Mouse (Mus musculus): ENCODE results near the gene Syt12. TPM values are rescaled to one million over a fixed set of nuclear protein-coding genes. Genes with fewer than 3 reads are reported as not detected.

The Syt12 gene
- polyA plus RNA-seq, 1 experiment = 41.8 TPM

DNA sequence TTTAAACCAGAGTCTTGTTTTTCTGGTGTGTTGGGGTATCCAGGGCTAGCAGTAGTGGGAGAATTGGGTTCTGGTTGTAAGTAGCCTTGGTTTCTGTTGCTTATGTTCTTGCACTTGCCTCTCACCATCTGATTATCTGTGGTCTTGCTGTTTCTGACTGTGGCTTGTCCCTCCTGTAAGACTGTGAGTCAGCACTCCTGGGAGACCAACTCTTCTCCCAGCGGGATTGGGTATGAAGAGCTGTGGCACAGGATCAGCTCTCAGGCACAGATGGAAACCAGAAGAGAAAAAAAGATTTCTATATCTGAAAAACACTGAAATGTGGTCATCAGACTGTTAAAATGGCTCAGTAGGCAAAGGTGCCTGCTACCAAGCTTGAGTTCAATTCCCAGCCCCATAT, 62.6 kb downstream of the Syt12 start:
- peaks cover 2% of the 10 kb centered on the region; the same call in 1 of the 2 replicates for H3K4me1 ChIP-seq (ENCODE audit: control insufficient read depth, insufficient read depth, insufficient read length, low read length)
- no peaks in the 10 kb centered on the region for H3K36me3 ChIP-seq (ENCODE audit: control insufficient read depth, insufficient read depth, low read length)
- no peak overlapping the region for H3K27ac ChIP-seq (ENCODE audit: insufficient read depth, low read depth, low read length)
- TF ChIP-seq CTCF (IDR thresholded peaks at IDR 0.05; ENCODE audit: extremely low read depth, insufficient read length, insufficient replicate concordance, low read depth, low read length) = no peak
- no peak for TF ChIP-seq POLR2A (IDR thresholded peaks at IDR 0.05; ENCODE audit: low read depth, low read length)
- 79% methylated on average over 1 of the region's 1 CpGs for WGBS
- H3K4me3 ChIP-seq (ENCODE audit: low read depth, low read length) = no peak overlapping the region
- no peaks in the 10 kb centered on the region for H3K27me3 ChIP-seq (ENCODE audit: control insufficient read depth, insufficient read depth, low read length)

- 32% methylated on average over 2 of the region's 2 CpGs for WGBS
- H3K4me1 ChIP-seq (ENCODE audit: control insufficient read depth, insufficient read depth, insufficient read length, low read length) = peaks cover 11% of the 10 kb centered on the region; the same call in 1 of the 2 replicates
- H3K4me3 ChIP-seq (ENCODE audit: low read depth, low read length) = no peak overlapping the region
- no peaks in the 10 kb centered on the region for H3K36me3 ChIP-seq (ENCODE audit: control insufficient read depth, insufficient read depth, low read length)
- no peaks in the 10 kb centered on the region for H3K27me3 ChIP-seq (ENCODE audit: control insufficient read depth, insufficient read depth, low read length)
- H3K27ac ChIP-seq (ENCODE audit: insufficient read depth, low read depth, low read length) = peak overlapping the region; percentile 46; the same call in 1 of the 2 replicates
- TF ChIP-seq POLR2A (IDR thresholded peaks at IDR 0.05; ENCODE audit: low read depth, low read length) (no peak), CTCF (IDR thresholded peaks at IDR 0.05; ENCODE audit: extremely low read depth, insufficient read length, insufficient replicate concordance, low read depth, low read length) (no peak)
These were observed 68.2 kb downstream of the Syt12 start for GRCm38 (mm10) chr19:4409062-4409461.

- no peak overlapping the region for H3K4me3 ChIP-seq (ENCODE audit: low read depth, low read length)
- no peaks in the 10 kb centered on the region for H3K27me3 ChIP-seq (ENCODE audit: control insufficient read depth, insufficient read depth, low read length)
- WGBS = 91% methylated on average over 2 of the region's 2 CpGs
- no peak overlapping the region for H3K27ac ChIP-seq (ENCODE audit: insufficient read depth, low read depth, low read length)
- no peaks in the 10 kb centered on the region for H3K36me3 ChIP-seq (ENCODE audit: control insufficient read depth, insufficient read depth, low read length)
- no peak for TF ChIP-seq POLR2A (IDR thresholded peaks at IDR 0.05; ENCODE audit: low read depth, low read length)
- no peak for TF ChIP-seq CTCF (IDR thresholded peaks at IDR 0.05; ENCODE audit: extremely low read depth, insufficient read length, insufficient replicate concordance, low read depth, low read length)
- H3K4me1 ChIP-seq (ENCODE audit: control insufficient read depth, insufficient read depth, insufficient read length, low read length) = peaks cover 10% of the 10 kb centered on the region; the same call in 1 of the 2 replicates
These were observed 72.4 kb downstream of the Syt12 start for GRCm38 (mm10) chr19:4404840-4405239.

DNA sequence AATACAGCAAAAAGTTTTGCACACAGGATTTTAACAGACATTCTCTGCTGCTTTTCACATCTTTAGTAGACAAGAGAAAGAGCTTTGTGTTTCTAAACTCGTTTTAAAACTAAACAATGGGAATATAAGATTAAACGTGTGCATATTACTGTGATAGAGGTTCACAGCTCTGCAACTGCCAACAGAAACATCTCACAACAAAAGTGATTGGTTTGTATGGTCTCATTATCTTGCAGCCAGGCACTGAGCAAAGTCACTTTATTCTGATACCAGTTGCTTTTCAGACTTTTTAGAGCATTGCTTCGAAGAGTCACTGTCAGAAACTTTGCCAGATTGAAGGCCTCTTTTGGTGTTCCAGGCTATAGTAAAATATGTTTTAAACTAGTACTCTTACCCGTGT, 78.3 kb downstream of the Syt12 start:
- Histone ChIP-seq H3K4me3 (ENCODE audit: low read depth, low read length) (no peak overlapping the region), H3K4me1 (ENCODE audit: control insufficient read depth, insufficient read depth, insufficient read length, low read length) (peaks cover 6% of the 10 kb centered on the region; the same call in 1 of the 2 replicates), H3K27me3 (ENCODE audit: control insufficient read depth, insufficient read depth, low read length) (no peaks in the 10 kb centered on the region), H3K36me3 (ENCODE audit: control insufficient read depth, insufficient read depth, low read length) (no peaks in the 10 kb centered on the region), H3K27ac (ENCODE audit: insufficient read depth, low read depth, low read length) (no peak overlapping the region)
- 58% methylated on average over 4 of the region's 4 CpGs for WGBS
- TF ChIP-seq CTCF (IDR thresholded peaks at IDR 0.05; ENCODE audit: extremely low read depth, insufficient read length, insufficient replicate concordance, low read depth, low read length) (no peak), POLR2A (IDR thresholded peaks at IDR 0.05; ENCODE audit: low read depth, low read length) (no peak)

DNA sequence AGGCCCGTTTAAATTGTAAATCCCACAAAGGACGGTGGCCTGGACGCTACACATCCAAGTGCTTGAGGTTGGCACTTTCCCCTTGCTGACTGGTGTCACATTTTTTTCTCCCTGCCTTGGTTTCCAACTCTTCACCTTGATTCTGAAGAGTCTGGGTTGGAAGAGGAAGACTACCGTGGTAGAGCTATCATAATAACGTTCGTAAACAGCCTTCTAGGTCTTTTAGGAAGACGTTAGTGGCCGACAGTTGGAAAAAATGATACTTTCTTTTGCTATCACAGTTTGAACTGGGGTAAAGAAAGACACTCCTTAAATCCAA, 78.7 kb downstream of the Syt12 start:
- peaks cover 6% of the 10 kb centered on the region; the same call in 1 of the 2 replicates for H3K4me1 ChIP-seq (ENCODE audit: control insufficient read depth, insufficient read depth, insufficient read length, low read length)
- no peak overlapping the region for H3K27ac ChIP-seq (ENCODE audit: insufficient read depth, low read depth, low read length)
- peaks cover 2% of the 10 kb centered on the region; the same call in 1 of the 2 replicates for H3K36me3 ChIP-seq (ENCODE audit: control insufficient read depth, insufficient read depth, low read length)
- WGBS = 65% methylated on average over 8 of the region's 8 CpGs
- H3K27me3 ChIP-seq (ENCODE audit: control insufficient read depth, insufficient read depth, low read length) = no peaks in the 10 kb centered on the region
- peak overlapping the region; percentile 84 for H3K4me3 ChIP-seq (ENCODE audit: low read depth, low read length)
- TF ChIP-seq POLR2A (IDR thresholded peaks at IDR 0.05; ENCODE audit: low read depth, low read length) = no peak
- TF ChIP-seq CTCF (IDR thresholded peaks at IDR 0.05; ENCODE audit: extremely low read depth, insufficient read length, insufficient replicate concordance, low read depth, low read length) = no peak

- no peak for TF ChIP-seq CTCF (IDR thresholded peaks at IDR 0.05; ENCODE audit: extremely low read depth, insufficient read length, insufficient replicate concordance, low read depth, low read length)
- TF ChIP-seq POLR2A (IDR thresholded peaks at IDR 0.05; ENCODE audit: low read depth, low read length) = no peak
- peak within 1 kb of the TSS; percentile 32 for H3K27ac ChIP-seq (ENCODE audit: insufficient read depth, low read depth, low read length)
- 6% methylated on average over 78 of the region's 82 CpGs for WGBS
These were observed 79.2 kb downstream of the Syt12 start, which contains the start of gene Kdm2a for GRCm38 (mm10) chr19:4397798-4398629. Gene Kdm2a, minus strand, starts transcription at chr19:4398285.

GRCm38 (mm10) chr19:4396998-4397797, 80.0 kb downstream of the Syt12 start:
- Histone ChIP-seq H3K27me3 (ENCODE audit: control insufficient read depth, insufficient read depth, low read length) (no peaks in the 10 kb centered on the region), H3K36me3 (ENCODE audit: control insufficient read depth, insufficient read depth, low read length) (peaks cover 9% of the 10 kb centered on the region), H3K4me1 (ENCODE audit: control insufficient read depth, insufficient read depth, insufficient read length, low read length) (peaks cover 6% of the 10 kb centered on the region; the same call in 1 of the 2 replicates), H3K27ac (ENCODE audit: insufficient read depth, low read depth, low read length) (peak overlapping the region; percentile 62), H3K4me3 (ENCODE audit: low read depth, low read length) (peak overlapping the region; percentile 84)
- TF ChIP-seq CTCF (IDR thresholded peaks at IDR 0.05; ENCODE audit: extremely low read depth, insufficient read length, insufficient replicate concordance, low read depth, low read length) (no peak), POLR2A (IDR thresholded peaks at IDR 0.05; ENCODE audit: low read depth, low read length) (peak; percentile 79; the same call in 1 of the 2 replicates)
- under 1% methylated on average over 64 of the region's 90 CpGs for WGBS

More at GRCm38 (mm10) chr19:4397798-4398629, 79.2 kb downstream of the Syt12 start, which contains the start of gene Kdm2a:
- H3K4me3 ChIP-seq (ENCODE audit: low read depth, low read length) = peak within 1 kb of the TSS; percentile 84
- no peaks in the 10 kb centered on the region for H3K27me3 ChIP-seq (ENCODE audit: control insufficient read depth, insufficient read depth, low read length)
- peaks cover 6% of the 10 kb centered on the region; the same call in 1 of the 2 replicates for H3K4me1 ChIP-seq (ENCODE audit: control insufficient read depth, insufficient read depth, insufficient read length, low read length)
- H3K36me3 ChIP-seq (ENCODE audit: control insufficient read depth, insufficient read depth, low read length) = peaks cover 5% of the 10 kb centered on the region

All from small intestine, adult 2 months (tissue).